Mouse (Mus musculus) liver, postnatal 0 days (tissue): ENCODE results near the gene Golga4. TPM values are rescaled to one million over a fixed set of nuclear protein-coding genes. Genes with fewer than 3 reads are reported as not detected.

Source experiments
- ATAC-seq: fragments of 200-750 bp; cut with Nextera tagmentation; 2 replicates; pipeline ENCODE4 v1.8.0; 2017; ENCODE audit warnings: mild to moderate bottlenecking, moderate library complexity
- DNase-seq: peaks from one replicate; pipeline ENCODE4 v3.0.0-alpha.2; 2016
- H3K27ac ChIP-seq: fragments of 300-500 bp; sonication (generic); 2 replicates; pipeline ENCODE4 v1.5.1; 2014; ENCODE audit warnings: antibody characterized with exemption, moderate library complexity, mild to moderate bottlenecking, low read depth
- H3K27me3 ChIP-seq: fragments of 300-500 bp; sonication (generic); 2 replicates; pipeline ENCODE4 v1.6.1; 2014; ENCODE audit warnings: low read length, control low read depth, mixed read lengths; ENCODE audit not compliant: insufficient read depth
- H3K36me3 ChIP-seq: fragments of 300-500 bp; sonication (generic); replicated peaks from 2 replicates; pipeline ENCODE4 v1.6.1; 2014; ENCODE audit warnings: mild to moderate bottlenecking, control low read depth, low read length, moderate library complexity, mixed read lengths; ENCODE audit not compliant: insufficient read depth
- H3K4me1 ChIP-seq: fragments of 300-500 bp; sonication (generic); 2 replicates; pipeline ENCODE4 v1.6.1; 2014; ENCODE audit warnings: antibody characterized with exemption, mild to moderate bottlenecking, control low read depth; ENCODE audit not compliant: insufficient read depth
- H3K4me2 ChIP-seq: fragments of 300-500 bp; sonication (generic); 2 replicates; pipeline ENCODE4 v1.6.1; 2014; ENCODE audit warnings: low read depth, mild to moderate bottlenecking, low read length, moderate library complexity, mixed read lengths
- H3K4me3 ChIP-seq: fragments of 300-500 bp; sonication (generic); 2 replicates; pipeline ENCODE4 v1.5.1; 2014; ENCODE audit warnings: low read depth, low read length
- H3K9ac ChIP-seq: fragments of 300-500 bp; sonication (generic); replicated peaks from 2 replicates; pipeline ENCODE4 v1.6.1; 2014; ENCODE audit warnings: mild to moderate bottlenecking, moderate library complexity
- H3K9me3 ChIP-seq: fragments of 300-500 bp; sonication (generic); 2 replicates; pipeline ENCODE4 v1.6.1; 2016; ENCODE audit warnings: mild to moderate bottlenecking, control low read depth, low read length, mixed read lengths
- CTCF ChIP-seq: sonication (generic); IDR thresholded peaks from 2 replicates; pipeline ENCODE4 v1.5.1; 2016; ENCODE audit warnings: antibody characterized with exemption, low read depth
- EP300 ChIP-seq: IDR thresholded peaks from 2 replicates; pipeline ENCODE4 v1.6.1; 2016; ENCODE audit warnings: antibody characterized with exemption, low read depth, mild to moderate bottlenecking
- WGBS: fragments of 180-500 bp; shearing (Covaris S2); extraction: QIAGEN DNeasy Blood & Tissue Kit; methylation state at CpG from one replicate; pipeline ENCODE4 v1.1.7; 2014; ENCODE audit not compliant: insufficient replicate concordance; 5-methylcytosine and 5-hydroxymethylcytosine counted together
- polyA plus RNA-seq: library from polyadenylated mRNA; unstranded; fragments of >200 nt; fragmentation: Nextera tagmentation; extraction: Ambion mirVana; gene quantifications from 2 replicates; pipeline ENCODE4 v1.2.1, GENCODE M21; 2015

Golga4 gene
- polyA plus RNA-seq, 1 experiment from 2014 or later, result 12.5 TPM

DNA sequence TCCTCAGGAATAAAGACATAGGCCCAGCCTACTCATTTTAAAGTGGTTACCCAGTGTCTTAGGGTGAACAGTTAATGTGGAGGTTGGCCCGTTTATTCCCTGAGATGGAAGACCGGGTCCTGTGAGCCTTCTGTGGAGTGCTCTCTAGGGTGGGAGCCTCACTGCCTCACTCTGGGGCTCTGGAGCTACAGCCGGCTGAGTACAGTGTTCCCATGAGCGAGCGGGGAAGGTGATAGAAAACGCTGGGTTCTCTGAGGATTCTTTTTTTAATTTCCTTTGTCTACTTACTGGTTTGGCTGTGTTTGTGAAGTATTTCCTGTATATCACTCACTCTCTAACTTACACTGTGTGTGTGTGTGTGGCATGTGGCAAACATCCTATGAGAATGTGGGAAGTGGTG, 39.1 kb downstream of the Golga4 start:
- H3K9me3 ChIP-seq, result no peaks in the 10 kb centered on the region
- H3K4me2 ChIP-seq, result no peak overlapping the region
- H3K9ac ChIP-seq, result no peak overlapping the region
- no peak for ATAC-seq
- H3K4me1 ChIP-seq, result no peaks in the 10 kb centered on the region
- no peaks in the 10 kb centered on the region for H3K27me3 ChIP-seq
- 77% methylated on average over 6 of the region's 6 CpGs for WGBS
- H3K4me3 ChIP-seq, result no peak overlapping the region
- DNase-seq, result no peak
- H3K27ac ChIP-seq, result no peak overlapping the region
- peaks cover 45% of the 10 kb centered on the region for H3K36me3 ChIP-seq
- TF ChIP-seq EP300 (no peak), CTCF (no peak)

DNA sequence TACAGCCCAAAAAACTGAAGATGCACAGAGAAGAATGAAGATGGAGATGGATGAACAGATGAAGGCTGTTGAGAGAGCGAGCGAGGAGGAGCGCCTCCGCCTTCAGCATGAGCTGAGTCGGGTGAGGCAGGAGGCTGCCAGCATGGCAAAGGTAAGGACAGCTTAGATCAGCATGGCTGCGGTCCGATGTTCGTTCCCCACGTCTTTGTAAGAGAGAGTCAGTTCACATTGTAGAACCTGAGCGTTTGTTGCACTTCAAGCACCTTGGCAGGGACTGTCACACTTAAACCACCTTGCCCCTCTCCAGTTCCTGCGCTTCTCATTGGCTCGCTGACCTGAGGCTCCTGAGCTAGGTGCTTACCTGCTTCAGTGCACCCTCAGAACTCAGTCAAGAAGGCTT, 42.6 kb downstream of the Golga4 start:
- H3K9ac ChIP-seq, result no peak overlapping the region
- no peak overlapping the region for H3K4me2 ChIP-seq
- peaks cover 44% of the 10 kb centered on the region for H3K36me3 ChIP-seq
- no peaks in the 10 kb centered on the region for H3K27me3 ChIP-seq
- H3K27ac ChIP-seq, result no peak overlapping the region
- H3K9me3 ChIP-seq, result no peaks in the 10 kb centered on the region
- no peak overlapping the region for H3K4me3 ChIP-seq
- WGBS, result 89% methylated on average over 12 of the region's 12 CpGs
- no peak for ATAC-seq
- no peak for DNase-seq
- no peaks in the 10 kb centered on the region for H3K4me1 ChIP-seq
- TF ChIP-seq CTCF (no peak), EP300 (no peak)

DNA sequence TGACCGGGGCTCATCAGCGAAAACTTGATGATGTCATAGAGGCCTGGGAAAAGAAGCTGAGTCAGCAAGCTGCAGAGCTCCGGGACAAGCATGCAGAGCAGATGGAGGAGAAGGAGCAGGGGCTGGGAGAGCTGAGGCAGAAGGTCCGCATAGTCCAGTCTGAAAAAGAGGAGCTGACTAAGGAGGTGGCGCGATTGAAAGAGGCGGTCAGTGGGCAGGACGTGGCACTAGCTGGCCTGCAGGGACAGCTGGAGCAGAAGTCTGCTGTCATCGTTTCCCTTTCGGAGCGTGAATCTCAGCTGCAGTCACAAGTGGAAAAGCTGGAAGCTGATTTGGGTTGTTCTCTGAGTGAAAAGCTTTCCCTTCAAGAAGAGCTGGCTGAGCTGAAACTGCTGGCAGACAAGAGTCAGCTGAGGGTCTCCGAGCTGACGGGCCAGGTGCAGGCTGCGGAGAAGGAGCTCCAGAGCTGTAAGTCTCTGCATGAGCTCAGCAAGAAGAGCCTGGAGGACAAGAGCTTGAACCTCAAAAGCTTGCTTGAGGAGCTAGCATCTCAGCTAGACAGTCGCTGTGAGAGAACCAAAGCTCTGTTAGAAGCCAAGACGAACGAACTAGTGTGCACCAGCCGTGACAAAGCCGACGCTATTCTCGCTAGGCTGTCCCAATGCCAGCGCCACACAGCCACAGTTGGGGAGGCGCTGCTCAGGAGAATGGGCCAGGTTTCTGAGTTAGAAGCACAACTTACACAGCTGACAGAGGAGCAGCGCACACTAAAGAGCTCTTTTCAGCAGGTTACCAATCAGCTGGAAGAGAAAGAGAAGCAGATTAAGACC, 51.1 kb downstream of the Golga4 start:
- Histone ChIP-seq H3K4me3 (no peak overlapping the region), H3K27me3 (no peaks in the 10 kb centered on the region), H3K9me3 (no peaks in the 10 kb centered on the region), H3K4me1 (no peaks in the 10 kb centered on the region), H3K27ac (no peak overlapping the region; the same call in 1 of the 2 replicates), H3K4me2 (no peak overlapping the region), H3K36me3 (peaks cover 66% of the 10 kb centered on the region), H3K9ac (no peak overlapping the region)
- no peak for DNase-seq
- WGBS, result 87% methylated on average over 24 of the region's 24 CpGs
- TF ChIP-seq CTCF (no peak), EP300 (no peak)
- peak; percentile 29; the same call in 1 of the 2 replicates for ATAC-seq

DNA sequence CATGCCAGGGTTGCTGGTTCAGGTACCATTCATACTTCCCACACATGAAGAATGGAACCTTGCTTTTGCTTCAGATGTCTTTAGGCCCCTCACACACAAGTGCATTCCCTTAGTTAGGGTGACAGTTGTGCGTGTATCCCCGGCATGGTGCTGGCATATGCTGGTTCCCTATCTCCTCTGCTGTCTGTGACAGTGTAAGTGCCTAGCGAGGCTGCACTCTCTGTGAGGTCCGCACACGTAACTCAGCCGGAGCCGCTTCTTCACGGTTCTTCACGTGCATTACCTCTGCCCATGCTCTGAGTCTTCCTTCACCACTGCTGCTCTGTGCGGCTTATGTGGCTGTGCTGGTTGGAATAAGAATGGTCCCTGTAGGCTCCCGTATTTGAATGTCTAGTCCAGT, 57.3 kb downstream of the Golga4 start:
- Histone ChIP-seq H3K27ac (no peak overlapping the region), H3K27me3 (no peaks in the 10 kb centered on the region), H3K4me1 (no peaks in the 10 kb centered on the region), H3K4me2 (no peak overlapping the region), H3K9ac (no peak overlapping the region), H3K4me3 (no peak overlapping the region), H3K36me3 (peaks cover 67% of the 10 kb centered on the region), H3K9me3 (no peaks in the 10 kb centered on the region)
- ATAC-seq (no peak), DNase-seq (no peak)
- no peak for TF ChIP-seq EP300
- 92% methylated on average over 11 of the region's 11 CpGs for WGBS

DNA sequence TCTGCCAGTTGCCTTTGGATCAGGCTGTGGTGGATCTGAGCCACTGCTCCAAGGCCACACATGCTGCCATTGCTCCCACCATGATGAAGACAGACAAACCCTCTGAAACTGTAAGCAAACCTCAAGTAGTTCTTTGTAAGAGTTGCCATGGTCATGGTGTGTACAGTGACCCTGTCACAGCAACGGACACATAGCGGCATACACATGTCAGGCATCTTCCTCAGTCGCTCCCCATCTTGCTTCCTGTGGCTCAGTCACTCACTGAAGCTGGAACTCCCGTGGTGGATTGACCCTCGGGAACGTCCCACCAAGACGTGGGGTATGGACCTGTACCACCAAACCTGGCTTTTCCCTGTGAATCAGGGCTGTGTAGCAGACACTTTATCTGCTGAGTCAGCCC, 57.8 kb downstream of the Golga4 start:
- H3K4me1 ChIP-seq, result no peaks in the 10 kb centered on the region
- DNase-seq, result no peak
- H3K9me3 ChIP-seq, result no peaks in the 10 kb centered on the region
- H3K9ac ChIP-seq, result no peak overlapping the region
- ATAC-seq, result no peak
- H3K4me2 ChIP-seq, result no peak overlapping the region
- H3K36me3 ChIP-seq, result peaks cover 62% of the 10 kb centered on the region
- TF ChIP-seq CTCF (no peak), EP300 (no peak)
- WGBS, result 82% methylated on average over 7 of the region's 7 CpGs
- no peak overlapping the region for H3K4me3 ChIP-seq
- H3K27me3 ChIP-seq, result no peaks in the 10 kb centered on the region
- no peak overlapping the region for H3K27ac ChIP-seq

DNA sequence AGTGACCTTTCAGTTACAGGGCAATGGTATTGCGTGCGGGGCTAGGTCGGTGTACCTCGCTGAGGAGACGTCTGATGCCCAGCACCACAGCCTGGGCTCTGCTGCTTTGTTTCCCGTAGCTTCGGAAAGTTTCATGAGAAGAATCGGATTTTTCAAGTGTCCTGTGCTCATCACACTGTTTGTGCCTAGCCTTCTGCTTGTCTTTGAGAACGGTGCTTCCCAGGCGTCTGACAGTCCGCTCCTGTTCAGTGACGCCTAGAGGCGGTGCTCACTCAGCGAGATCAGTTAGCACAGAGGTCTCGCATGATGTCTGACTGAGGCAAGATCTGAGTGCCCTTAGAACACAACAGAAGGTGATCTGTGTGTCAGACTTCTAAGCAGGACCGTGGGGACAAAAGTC, 58.6 kb downstream of the Golga4 start:
- Histone ChIP-seq H3K27me3 (no peaks in the 10 kb centered on the region), H3K4me2 (no peak overlapping the region), H3K9me3 (no peaks in the 10 kb centered on the region), H3K4me1 (no peaks in the 10 kb centered on the region), H3K27ac (no peak overlapping the region), H3K4me3 (no peak overlapping the region), H3K36me3 (peaks cover 65% of the 10 kb centered on the region), H3K9ac (no peak overlapping the region)
- no peak for ATAC-seq
- 90% methylated on average over 16 of the region's 16 CpGs for WGBS
- DNase-seq, result no peak
- TF ChIP-seq CTCF (no peak), EP300 (no peak)

DNA sequence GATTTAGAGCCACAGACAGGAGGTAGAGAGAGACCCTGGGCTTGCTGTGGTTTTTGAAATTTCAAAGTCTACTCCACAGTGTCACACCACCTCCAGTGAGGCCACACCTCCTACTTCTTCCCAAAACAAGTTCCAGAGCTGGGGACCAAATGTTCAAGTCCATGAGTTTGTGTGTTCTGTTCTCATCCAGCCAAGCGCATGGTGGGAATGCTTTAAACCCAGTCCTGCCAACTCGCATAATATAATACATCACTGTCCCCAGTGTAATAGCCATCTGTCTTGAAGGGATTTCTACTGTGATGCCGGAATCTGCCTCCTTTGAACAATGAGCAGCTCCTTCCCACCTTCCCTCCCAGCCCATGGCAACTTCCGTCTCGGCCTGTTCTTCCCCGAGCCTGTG, 63.3 kb downstream of the Golga4 start:
- Histone ChIP-seq H3K36me3 (peaks cover 53% of the 10 kb centered on the region), H3K27me3 (no peaks in the 10 kb centered on the region), H3K27ac (no peak overlapping the region), H3K4me3 (no peak overlapping the region), H3K4me2 (no peak overlapping the region), H3K9me3 (no peaks in the 10 kb centered on the region), H3K4me1 (no peaks in the 10 kb centered on the region), H3K9ac (no peak overlapping the region)
- no peak for TF ChIP-seq EP300
- no peak for TF ChIP-seq CTCF
- WGBS, result 92% methylated on average over 6 of the region's 6 CpGs
- ATAC-seq, result no peak
- DNase-seq, result no peak
